Mouse (Mus musculus) limb, embryonic 14.5 days (tissue): ENCODE results near the gene Nrxn3. TPM values are rescaled to one million over a fixed set of nuclear protein-coding genes. Genes with fewer than 3 reads are reported as not detected.

Experiments
- ATAC-seq: fragments of 200-750 bp; cut with Nextera tagmentation; 2 replicates; pipeline ENCODE4 v1.8.0; 2017; ENCODE audit warnings: low read depth, moderate number of reproducible peaks, moderate TSS enrichment; ENCODE audit not compliant: low FRiP score
- DNase-seq: peaks from one replicate; pipeline ENCODE4 v3.0.0-alpha.2; 2015; ENCODE audit warnings: low spot score
- H3K27ac ChIP-seq: fragments of 300-500 bp; sonication (generic); replicated peaks from 2 replicates; pipeline ENCODE4 v1.5.1; 2014; ENCODE audit warnings: low read depth, mild to moderate bottlenecking, low read length, moderate library complexity, mixed read lengths
- H3K27me3 ChIP-seq: fragments of 300-500 bp; sonication (generic); 2 replicates; pipeline ENCODE4 v1.6.1; 2014; ENCODE audit warnings: low read length, mixed read lengths; ENCODE audit not compliant: control insufficient read depth, insufficient read depth
- H3K36me3 ChIP-seq: fragments of 300-500 bp; sonication (generic); 2 replicates; pipeline ENCODE4 v1.6.1; 2014; ENCODE audit warnings: mild to moderate bottlenecking, low read length, moderate library complexity, mixed read lengths; ENCODE audit not compliant: control insufficient read depth, insufficient read depth
- H3K4me1 ChIP-seq: fragments of 300-500 bp; sonication (generic); 2 replicates; pipeline ENCODE4 v1.6.1; 2014; ENCODE audit warnings: antibody characterized with exemption, low read length, mixed read lengths; ENCODE audit not compliant: control insufficient read depth, insufficient read depth
- H3K4me2 ChIP-seq: fragments of 300-500 bp; sonication (generic); replicated peaks from 2 replicates; pipeline ENCODE4 v1.6.1; 2014; ENCODE audit warnings: low read depth, mild to moderate bottlenecking, low read length, moderate library complexity; ENCODE audit not compliant: severe bottlenecking
- H3K4me3 ChIP-seq: fragments of 300-500 bp; sonication (generic); replicated peaks from 2 replicates; pipeline ENCODE4 v1.5.1; 2014; ENCODE audit warnings: low read length
- H3K9ac ChIP-seq: fragments of 300-500 bp; sonication (generic); 2 replicates; pipeline ENCODE4 v1.6.1; 2014; ENCODE audit warnings: mild to moderate bottlenecking, low read depth, low read length, moderate library complexity; ENCODE audit not compliant: severe bottlenecking
- H3K9me3 ChIP-seq: fragments of 300-500 bp; sonication (generic); 2 replicates; pipeline ENCODE4 v1.6.1; 2016; ENCODE audit warnings: low read length; ENCODE audit not compliant: control insufficient read depth
- POLR2A ChIP-seq: fragments of 200-500 bp; IDR thresholded peaks from 2 replicates; pipeline ENCODE4 v1.8.0; 2012; ENCODE audit warnings: inconsistent platforms, mild to moderate bottlenecking, moderate library complexity, borderline replicate concordance; ENCODE audit not compliant: insufficient read depth, insufficient read length; ENCODE audit errors: extremely low read depth
- whole genome bisulfite sequencing: fragments of 180-500 bp; shearing (Covaris S2); extraction: QIAGEN DNeasy Blood & Tissue Kit; methylation state at CpG from one replicate; pipeline ENCODE4 v1.1.7; 2014; 5-methylcytosine and 5-hydroxymethylcytosine counted together
- polyA plus RNA-seq, 2 experiments: library from polyadenylated mRNA; depleted of rRNA in 1 of 2; stranded (reverse) in 1 of 2; unstranded in 1 of 2; fragments of >200 nt; fragmentation: Nextera tagmentation in 1 of 2; extraction: Ambion mirVana in 1 of 2; gene quantifications; 2 replicates each; pipeline versions ENCODE4 v1.2.1 to v1.2.3; 2012 to 2014

The Nrxn3 gene
- polyA plus RNA-seq, 2 experiments, result 0.74 to 1.4 TPM

DNA sequence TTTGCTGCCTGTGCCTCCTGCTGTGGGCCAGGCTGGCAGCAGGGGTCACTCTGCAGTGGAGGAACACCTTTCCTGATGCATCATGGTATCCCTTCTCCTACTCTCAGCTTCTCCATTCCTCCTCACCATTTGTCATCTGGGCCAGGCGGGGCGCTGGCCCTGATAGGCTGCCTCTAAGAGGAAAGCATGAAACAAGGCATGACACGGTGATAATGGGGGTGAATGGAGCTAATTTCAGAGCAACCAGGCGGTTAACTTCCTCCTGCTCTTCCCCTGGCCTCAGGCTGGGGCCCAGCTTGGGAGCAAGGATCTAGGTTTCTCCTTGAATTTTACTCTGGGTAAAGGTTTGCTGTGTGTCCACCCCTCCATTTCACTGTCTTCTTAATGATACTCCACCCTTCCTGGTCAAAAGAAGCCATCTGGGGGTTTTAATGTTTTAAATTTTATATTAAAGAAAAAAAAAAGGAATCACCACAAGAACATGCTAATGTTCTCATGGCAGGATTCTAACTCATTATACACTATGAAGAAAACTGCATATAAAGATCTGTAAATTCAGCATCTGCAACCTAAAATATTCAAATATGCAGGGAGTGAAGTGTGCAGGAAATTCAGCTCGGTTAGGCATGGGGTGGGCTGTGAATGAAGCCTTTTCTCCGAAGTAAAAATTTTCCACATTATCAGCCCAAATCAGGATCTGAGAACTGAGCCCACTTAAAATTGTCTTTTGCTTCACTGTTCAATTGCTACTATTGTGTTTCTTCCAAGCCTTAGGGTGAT is 127.9 kb downstream of the Nrxn3 start:
- DNase-seq (no peak), ATAC-seq (no peak)
- H3K36me3 ChIP-seq, result no peaks in the 10 kb centered on the region
- H3K4me3 ChIP-seq, result no peak overlapping the region
- H3K4me1 ChIP-seq, result no peaks in the 10 kb centered on the region
- 44% methylated on average over 6 of the region's 6 CpGs for WGBS
- no peak overlapping the region for H3K27ac ChIP-seq
- TF ChIP-seq POLR2A, result no peak
- H3K9me3 ChIP-seq, result no peaks in the 10 kb centered on the region
- no peak overlapping the region for H3K9ac ChIP-seq
- H3K4me2 ChIP-seq, result no peak overlapping the region
- no peaks in the 10 kb centered on the region for H3K27me3 ChIP-seq

DNA sequence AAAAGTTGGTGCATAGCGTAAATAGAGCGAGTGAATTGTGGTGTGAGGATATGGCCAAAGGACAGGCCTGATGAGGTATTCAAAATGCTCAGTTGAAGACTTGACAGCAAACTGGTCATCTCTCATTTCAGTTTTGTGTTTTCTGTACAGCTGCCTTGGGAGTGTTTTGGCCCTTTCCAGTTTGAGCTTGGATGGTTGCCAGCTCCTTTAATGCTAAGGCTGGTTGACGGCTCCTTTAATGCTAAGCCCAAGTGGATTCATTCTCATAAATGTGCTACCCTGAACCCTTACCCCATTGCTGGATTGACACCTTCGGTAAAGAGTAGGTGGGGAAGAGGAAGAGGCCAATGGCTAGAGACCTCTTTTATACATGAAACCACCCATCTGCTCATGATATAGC is 131.4 kb downstream of the Nrxn3 start:
- WGBS, result 63% methylated on average over 4 of the region's 4 CpGs
- DNase-seq, result peak; percentile 10
- Histone ChIP-seq H3K4me1 (no peaks in the 10 kb centered on the region), H3K9ac (no peak overlapping the region), H3K36me3 (no peaks in the 10 kb centered on the region), H3K27ac (no peak overlapping the region), H3K9me3 (no peaks in the 10 kb centered on the region), H3K27me3 (no peaks in the 10 kb centered on the region), H3K4me3 (no peak overlapping the region), H3K4me2 (no peak overlapping the region)
- no peak for TF ChIP-seq POLR2A
- no peak for ATAC-seq

DNA sequence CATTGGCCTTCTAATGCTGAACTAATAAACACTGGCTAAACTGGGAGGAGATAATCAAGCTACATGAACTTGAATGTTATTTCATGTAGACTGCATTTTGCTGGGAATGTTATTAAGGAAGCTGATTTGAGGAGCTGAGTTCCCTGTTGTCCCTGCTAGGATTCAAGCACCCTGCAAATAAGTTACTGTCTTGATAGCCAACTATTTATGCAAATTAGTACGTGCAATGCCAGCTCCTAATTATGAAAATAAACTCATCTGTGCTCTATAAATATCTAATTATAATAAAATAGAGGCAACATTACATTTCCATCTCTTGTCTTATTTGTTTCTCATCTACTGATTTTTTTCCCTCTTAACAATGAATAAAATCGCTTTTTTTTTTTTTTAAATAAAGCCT is 135.0 kb downstream of the Nrxn3 start:
- Histone ChIP-seq H3K9me3 (no peaks in the 10 kb centered on the region), H3K27ac (no peak overlapping the region), H3K27me3 (no peaks in the 10 kb centered on the region), H3K4me2 (no peak overlapping the region), H3K4me3 (no peak overlapping the region), H3K9ac (no peak overlapping the region), H3K36me3 (no peaks in the 10 kb centered on the region), H3K4me1 (no peaks in the 10 kb centered on the region)
- DNase-seq (no peak), ATAC-seq (no peak)
- TF ChIP-seq POLR2A, result no peak
- 81% methylated on average over 2 of the region's 2 CpGs for WGBS

DNA sequence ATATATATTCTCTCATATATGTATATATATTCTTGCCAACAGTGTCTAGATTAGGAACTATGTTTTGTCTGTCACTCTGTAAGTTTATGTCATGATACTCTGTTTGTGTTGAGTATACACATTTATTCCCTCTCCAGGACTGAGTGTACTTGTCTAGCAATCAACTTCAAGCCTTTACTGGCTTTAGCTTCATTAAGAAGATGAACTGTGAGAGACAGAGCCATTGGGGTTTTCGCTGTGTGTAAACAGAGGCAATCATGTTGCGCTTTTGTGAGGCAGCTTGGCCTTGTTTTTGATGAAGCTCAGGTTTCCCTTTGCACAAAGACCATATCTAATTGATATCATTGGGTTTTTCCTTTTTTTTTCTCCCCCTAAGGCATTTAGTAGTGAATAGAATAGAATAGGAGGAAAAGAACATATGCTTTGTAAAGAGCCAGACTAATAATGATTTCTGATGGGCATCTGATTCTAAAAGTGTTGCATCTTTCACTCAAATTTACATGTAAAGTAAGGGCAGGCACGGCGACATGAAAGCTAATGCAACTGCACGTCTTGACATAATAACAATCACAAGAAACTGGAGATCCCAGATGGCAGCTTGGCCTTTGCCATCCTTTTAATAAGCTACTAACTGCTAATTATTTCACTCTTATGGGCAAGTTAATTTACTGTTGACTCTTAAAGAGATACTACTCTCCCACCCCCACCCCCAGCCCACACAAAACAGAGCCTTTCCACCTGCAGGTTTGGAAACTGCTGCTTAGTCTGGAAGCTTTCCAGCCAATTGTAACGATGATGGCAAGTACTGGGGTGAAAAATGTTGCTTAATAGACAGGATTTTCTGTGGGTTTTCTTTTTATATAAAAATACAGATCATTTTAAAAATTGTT is 137.0 kb downstream of the Nrxn3 start:
- H3K27ac ChIP-seq, result no peak overlapping the region
- no peaks in the 10 kb centered on the region for H3K27me3 ChIP-seq
- TF ChIP-seq POLR2A, result no peak
- H3K4me1 ChIP-seq, result no peaks in the 10 kb centered on the region
- DNase-seq (no peak), ATAC-seq (no peak)
- no peak overlapping the region for H3K4me2 ChIP-seq
- WGBS, result 47% methylated on average over 6 of the region's 6 CpGs
- no peaks in the 10 kb centered on the region for H3K9me3 ChIP-seq
- H3K36me3 ChIP-seq, result no peaks in the 10 kb centered on the region
- no peak overlapping the region for H3K9ac ChIP-seq
- no peak overlapping the region for H3K4me3 ChIP-seq

GRCm38 (mm10) chr12:88860397-88860796 is 137.7 kb downstream of the Nrxn3 start:
- Histone ChIP-seq H3K36me3 (no peaks in the 10 kb centered on the region), H3K4me3 (no peak overlapping the region), H3K4me2 (no peak overlapping the region), H3K27ac (no peak overlapping the region), H3K9me3 (no peaks in the 10 kb centered on the region), H3K27me3 (no peaks in the 10 kb centered on the region), H3K9ac (no peak overlapping the region), H3K4me1 (no peaks in the 10 kb centered on the region)
- ATAC-seq, result no peak
- DNase-seq, result no peak
- no peak for TF ChIP-seq POLR2A
- 20% methylated on average over 4 of the region's 4 CpGs for WGBS
